Mouse (Mus musculus) cerebellum, adult 9-11 months (tissue): ENCODE data around the gene Midn.

Experiments used
- DNase-seq: peaks from one replicate; pipeline ENCODE4 v3.0.0; 2022

The Midn gene

GRCm38 (mm10) chr10:80130403-80131031 lies 17.6 kb upstream of the Midn start:
- no peak for DNase-seq

GRCm38 (mm10) chr10:80131316-80131951 lies 16.6 kb upstream of the Midn start:
- DNase-seq: peak; percentile 52

GRCm38 (mm10) chr10:80131952-80132350 lies 16.1 kb upstream of the Midn start:
- DNase-seq: peak; percentile 46

- DNase-seq: peak; percentile 71
These were observed 14.7 kb upstream of the Midn start for GRCm38 (mm10) chr10:80133226-80133849.

GRCm38 (mm10) chr10:80134421-80134820 lies 13.7 kb upstream of the Midn start:
- DNase-seq: peak; percentile 58

- peak; percentile 62 for DNase-seq
These were observed 12.9 kb upstream of the Midn start for GRCm38 (mm10) chr10:80135161-80135560.

- no peak for DNase-seq
These were observed 12.4 kb upstream of the Midn start for GRCm38 (mm10) chr10:80135641-80136040.

GRCm38 (mm10) chr10:80136179-80136951 lies 11.7 kb upstream of the Midn start:
- peak; percentile 52 for DNase-seq

- DNase-seq: peak; percentile 79
These were observed 11.0 kb upstream of the Midn start for GRCm38 (mm10) chr10:80136952-80137625.

- peak; percentile 79 for DNase-seq
These were observed 10.2 kb upstream of the Midn start for GRCm38 (mm10) chr10:80137626-80138552.

GRCm38 (mm10) chr10:80138553-80139438 lies 9.3 kb upstream of the Midn start, which contains the start of gene Atp5d:
Atp5d (plus strand) TSS chr10:80138632.
- DNase-seq: peak; percentile 89

- DNase-seq: no peak
These were observed 8.7 kb upstream of the Midn start for GRCm38 (mm10) chr10:80139439-80139775.

GRCm38 (mm10) chr10:80139975-80140665 lies 8.0 kb upstream of the Midn start:
- DNase-seq: peak; percentile 62

GRCm38 (mm10) chr10:80140666-80141035 lies 7.4 kb upstream of the Midn start, which contains the start of gene Cbarp:
Cbarp (minus strand) TSS chr10:80140835.
- no peak for DNase-seq

- DNase-seq: peak; percentile 99
These were observed 6.8 kb upstream of the Midn start for GRCm38 (mm10) chr10:80141243-80141642.

- DNase-seq: peak; percentile 98
These were observed 6.1 kb upstream of the Midn start for GRCm38 (mm10) chr10:80141786-80142529.

- no peak for DNase-seq
These were observed 5.5 kb upstream of the Midn start for GRCm38 (mm10) chr10:80142530-80142925.

GRCm38 (mm10) chr10:80143664-80144063 lies 4.4 kb upstream of the Midn start:
- DNase-seq: peak; percentile 70

- DNase-seq: peak; percentile 65
These were observed 3.9 kb upstream of the Midn start for GRCm38 (mm10) chr10:80144159-80144558.
